Mouse (Mus musculus): Measurements from ENCODE around the gene Tcf25. TPM values are rescaled to one million over a fixed set of nuclear protein-coding genes. Genes with fewer than 3 reads are reported as not detected.
"Not testable (repeated sequence)": the region's sequence is repeated elsewhere in the genome, so short reads cannot be mapped to it uniquely, and the experiment has no call there.

The Tcf25 gene
- polyA plus RNA-seq, 1 experiment from 2014 or later: 186 TPM

- no peaks in the 10 kb centered on the region for H3K27me3 ChIP-seq (ENCODE audit: control insufficient read depth, insufficient read depth, low read length)
- 24% methylated on average over 3 of the region's 3 CpGs for WGBS
- H3K4me3 ChIP-seq (ENCODE audit: low read depth, low read length): no peak overlapping the region
- DNase-seq (ENCODE audit: low spot score) (no peak), ATAC-seq (replicated peaks; ENCODE audit: low FRiP score) (no peak)
- H3K4me1 ChIP-seq (replicated peaks; ENCODE audit: control insufficient read depth, insufficient read depth, low read length): no peaks in the 10 kb centered on the region
- no peak overlapping the region for H3K27ac ChIP-seq (ENCODE audit: low read depth, low read length)
- H3K4me2 ChIP-seq (ENCODE audit: low read depth, low read length, severe bottlenecking): no peak overlapping the region
- H3K36me3 ChIP-seq (ENCODE audit: control insufficient read depth, insufficient read depth, low read length): peaks cover 15% of the 10 kb centered on the region
- peaks cover 7% of the 10 kb centered on the region for H3K9me3 ChIP-seq (ENCODE audit: control insufficient read depth, low read length)
- H3K9ac ChIP-seq (ENCODE audit: low read length): no peak overlapping the region
Measured at GRCm38 (mm10) chr8:123422781-123423159, 49.2 kb downstream of the Tcf25 start.

GRCm38 (mm10) chr8:123423441-123423840, 49.9 kb downstream of the Tcf25 start, which contains the start of gene Def8:
Gene Def8, plus strand, starts transcription at chr8:123423527.
- DNase-seq (ENCODE audit: low spot score) (no peak), ATAC-seq (replicated peaks; ENCODE audit: low FRiP score) (no peak)
- no peaks in the 10 kb centered on the region for H3K4me1 ChIP-seq (replicated peaks; ENCODE audit: control insufficient read depth, insufficient read depth, low read length)
- peaks cover 15% of the 10 kb centered on the region for H3K36me3 ChIP-seq (ENCODE audit: control insufficient read depth, insufficient read depth, low read length)
- no peak within 1 kb of the TSS for H3K9ac ChIP-seq (ENCODE audit: low read length)
- H3K4me3 ChIP-seq (ENCODE audit: low read depth, low read length): no peak within 1 kb of the TSS
- no peaks in the 10 kb centered on the region for H3K27me3 ChIP-seq (ENCODE audit: control insufficient read depth, insufficient read depth, low read length)
- no peak within 1 kb of the TSS for H3K4me2 ChIP-seq (ENCODE audit: low read depth, low read length, severe bottlenecking)
- peaks cover 14% of the 10 kb centered on the region for H3K9me3 ChIP-seq (ENCODE audit: control insufficient read depth, low read length)
- no peak within 1 kb of the TSS for H3K27ac ChIP-seq (ENCODE audit: low read depth, low read length)
- 75% methylated on average over 7 of the region's 7 CpGs for WGBS

GRCm38 (mm10) chr8:123426511-123427509, 53.3 kb downstream of the Tcf25 start:
- Histone ChIP-seq H3K36me3 (ENCODE audit: control insufficient read depth, insufficient read depth, low read length) (no peaks in the 10 kb centered on the region), H3K4me3 (ENCODE audit: low read depth, low read length) (no peak overlapping the region), H3K27ac (ENCODE audit: low read depth, low read length) (no peak overlapping the region), H3K4me2 (ENCODE audit: low read depth, low read length, severe bottlenecking) (no peak overlapping the region), H3K27me3 (ENCODE audit: control insufficient read depth, insufficient read depth, low read length) (no peaks in the 10 kb centered on the region), H3K4me1 (replicated peaks; ENCODE audit: control insufficient read depth, insufficient read depth, low read length) (no peaks in the 10 kb centered on the region), H3K9ac (ENCODE audit: low read length) (no peak overlapping the region), H3K9me3 (ENCODE audit: control insufficient read depth, low read length) (peaks cover 30% of the 10 kb centered on the region)
- no peak for ATAC-seq (replicated peaks; ENCODE audit: low FRiP score)
- 95% methylated on average over 27 of the region's 27 CpGs for WGBS
- no peak for DNase-seq (ENCODE audit: low spot score)

- DNase-seq (ENCODE audit: low spot score): no peak
- H3K4me3 ChIP-seq (ENCODE audit: low read depth, low read length): no peak overlapping the region
- H3K4me2 ChIP-seq (ENCODE audit: low read depth, low read length, severe bottlenecking): no peak overlapping the region
- H3K27ac ChIP-seq (ENCODE audit: low read depth, low read length): no peak overlapping the region
- H3K27me3 ChIP-seq (ENCODE audit: control insufficient read depth, insufficient read depth, low read length): no peaks in the 10 kb centered on the region
- H3K4me1 ChIP-seq (replicated peaks; ENCODE audit: control insufficient read depth, insufficient read depth, low read length): no peaks in the 10 kb centered on the region
- no peak for ATAC-seq (replicated peaks; ENCODE audit: low FRiP score)
- H3K9ac ChIP-seq (ENCODE audit: low read length): no peak overlapping the region
- H3K36me3 ChIP-seq (ENCODE audit: control insufficient read depth, insufficient read depth, low read length): no peaks in the 10 kb centered on the region
- 96% methylated on average over 24 of the region's 24 CpGs for WGBS
- peaks cover 35% of the 10 kb centered on the region for H3K9me3 ChIP-seq (ENCODE audit: control insufficient read depth, low read length)
Measured at GRCm38 (mm10) chr8:123427639-123428275, 54.2 kb downstream of the Tcf25 start.

- DNase-seq (ENCODE audit: low spot score) (no peak), ATAC-seq (replicated peaks; ENCODE audit: low FRiP score) (no peak)
- Histone ChIP-seq H3K27me3 (ENCODE audit: control insufficient read depth, insufficient read depth, low read length) (no peaks in the 10 kb centered on the region), H3K4me1 (replicated peaks; ENCODE audit: control insufficient read depth, insufficient read depth, low read length) (no peaks in the 10 kb centered on the region), H3K4me3 (ENCODE audit: low read depth, low read length) (no peak overlapping the region), H3K9ac (ENCODE audit: low read length) (no peak overlapping the region), H3K9me3 (ENCODE audit: control insufficient read depth, low read length) (peaks cover 38% of the 10 kb centered on the region), H3K36me3 (ENCODE audit: control insufficient read depth, insufficient read depth, low read length) (no peaks in the 10 kb centered on the region), H3K27ac (ENCODE audit: low read depth, low read length) (no peak overlapping the region), H3K4me2 (ENCODE audit: low read depth, low read length, severe bottlenecking) (no peak overlapping the region)
- WGBS: 96% methylated on average over 28 of the region's 29 CpGs
Measured at GRCm38 (mm10) chr8:123428343-123428893, 54.9 kb downstream of the Tcf25 start.

- Histone ChIP-seq H3K9me3 (ENCODE audit: control insufficient read depth, low read length) (peaks cover 38% of the 10 kb centered on the region), H3K4me2 (ENCODE audit: low read depth, low read length, severe bottlenecking) (no peak overlapping the region), H3K27me3 (ENCODE audit: control insufficient read depth, insufficient read depth, low read length) (no peaks in the 10 kb centered on the region), H3K4me1 (replicated peaks; ENCODE audit: control insufficient read depth, insufficient read depth, low read length) (no peaks in the 10 kb centered on the region), H3K4me3 (ENCODE audit: low read depth, low read length) (no peak overlapping the region), H3K27ac (ENCODE audit: low read depth, low read length) (no peak overlapping the region), H3K9ac (ENCODE audit: low read length) (no peak overlapping the region), H3K36me3 (ENCODE audit: control insufficient read depth, insufficient read depth, low read length) (no peaks in the 10 kb centered on the region)
- DNase-seq (ENCODE audit: low spot score) (no peak), ATAC-seq (replicated peaks; ENCODE audit: low FRiP score) (no peak)
- WGBS: 95% methylated on average over 23 of the region's 23 CpGs
Measured at GRCm38 (mm10) chr8:123428939-123429721, 55.6 kb downstream of the Tcf25 start.

- H3K27ac ChIP-seq (ENCODE audit: low read depth, low read length); H3K27me3 ChIP-seq (ENCODE audit: control insufficient read depth, insufficient read depth, low read length); H3K4me1 ChIP-seq (replicated peaks; ENCODE audit: control insufficient read depth, insufficient read depth, low read length); ATAC-seq (replicated peaks; ENCODE audit: low FRiP score); H3K4me3 ChIP-seq (ENCODE audit: low read depth, low read length); H3K9ac ChIP-seq (ENCODE audit: low read length); H3K36me3 ChIP-seq (ENCODE audit: control insufficient read depth, insufficient read depth, low read length); DNase-seq (ENCODE audit: low spot score); H3K4me2 ChIP-seq (ENCODE audit: low read depth, low read length, severe bottlenecking): not testable (repeated sequence)
- WGBS: 94% methylated on average over 15 of the region's 15 CpGs
- peaks cover 38% of the 10 kb centered on the region for H3K9me3 ChIP-seq (ENCODE audit: control insufficient read depth, low read length)
Measured at GRCm38 (mm10) chr8:123429722-123430013, 56.1 kb downstream of the Tcf25 start.

- H3K9ac ChIP-seq (ENCODE audit: low read length); H3K36me3 ChIP-seq (ENCODE audit: control insufficient read depth, insufficient read depth, low read length); H3K4me3 ChIP-seq (ENCODE audit: low read depth, low read length); H3K27ac ChIP-seq (ENCODE audit: low read depth, low read length); H3K4me1 ChIP-seq (replicated peaks; ENCODE audit: control insufficient read depth, insufficient read depth, low read length); H3K27me3 ChIP-seq (ENCODE audit: control insufficient read depth, insufficient read depth, low read length); DNase-seq (ENCODE audit: low spot score); H3K4me2 ChIP-seq (ENCODE audit: low read depth, low read length, severe bottlenecking); ATAC-seq (replicated peaks; ENCODE audit: low FRiP score): not testable (repeated sequence)
- WGBS: 86% methylated on average over 8 of the region's 8 CpGs
- H3K9me3 ChIP-seq (ENCODE audit: control insufficient read depth, low read length): peaks cover 38% of the 10 kb centered on the region
Measured at GRCm38 (mm10) chr8:123430936-123431335, 57.4 kb downstream of the Tcf25 start.

Data from forebrain, embryonic 11.5 days (tissue).